Mouse (Mus musculus) stomach, embryonic 14.5 days (tissue): ENCODE measurements around the gene Ube4a. TPM values are rescaled to one million over a fixed set of nuclear protein-coding genes. Genes with fewer than 3 reads are reported as not detected.

ENCODE experiments used
- ATAC-seq: fragments of 200-750 bp; cut with Nextera tagmentation; 2 replicates; pipeline ENCODE4 v1.8.0; 2017; ENCODE audit warnings: low read depth, moderate TSS enrichment; ENCODE audit not compliant: insufficient number of reproducible peaks, insufficient read depth, low FRiP score
- H3K27ac ChIP-seq: fragments of 300-500 bp; sonication (generic); 2 replicates; pipeline ENCODE4 v1.5.1; 2014; ENCODE audit warnings: mild to moderate bottlenecking, low read length, moderate library complexity, mixed read lengths
- H3K27me3 ChIP-seq: fragments of 300-500 bp; sonication (generic); 2 replicates; pipeline ENCODE4 v1.6.1; 2014; ENCODE audit warnings: low read length, control low read depth, mixed read lengths; ENCODE audit not compliant: control insufficient read depth, insufficient read depth
- H3K36me3 ChIP-seq: fragments of 300-500 bp; sonication (generic); 2 replicates; pipeline ENCODE4 v1.6.1; 2014; ENCODE audit warnings: mild to moderate bottlenecking, control low read depth, low read length, moderate library complexity, mixed read lengths; ENCODE audit not compliant: control insufficient read depth, insufficient read depth
- H3K4me1 ChIP-seq: fragments of 300-500 bp; sonication (generic); 2 replicates; pipeline ENCODE4 v1.6.1; 2014; ENCODE audit warnings: low read length, control low read depth, mixed read lengths; ENCODE audit not compliant: control insufficient read depth, insufficient read depth
- H3K4me2 ChIP-seq: fragments of 300-500 bp; sonication (generic); replicated peaks from 2 replicates; pipeline ENCODE4 v1.6.1; 2014; ENCODE audit warnings: low read depth, low read length, control low read depth
- H3K4me3 ChIP-seq: fragments of 300-500 bp; sonication (generic); 2 replicates; pipeline ENCODE4 v1.5.1; 2014; ENCODE audit warnings: low read depth, low read length, control low read depth
- H3K9ac ChIP-seq: fragments of 300-500 bp; sonication (generic); replicated peaks from 2 replicates; pipeline ENCODE4 v1.6.1; 2014; ENCODE audit warnings: low read depth, mild to moderate bottlenecking, control low read depth, low read length, moderate library complexity, mixed read lengths
- H3K9me3 ChIP-seq: fragments of 300-500 bp; sonication (generic); 2 replicates; pipeline ENCODE4 v1.6.1; 2016; ENCODE audit warnings: low read depth, low read length, control low read depth; ENCODE audit not compliant: control insufficient read depth
- WGBS: fragments of 180-500 bp; shearing (Covaris S2); extraction: QIAGEN DNeasy Blood & Tissue Kit; methylation state at CpG from one replicate; pipeline ENCODE4 v1.1.7; 2014; 5-methylcytosine and 5-hydroxymethylcytosine counted together
- polyA plus RNA-seq: library from polyadenylated mRNA; unstranded; fragments of >200 nt; fragmentation: Nextera tagmentation; extraction: Ambion mirVana; gene quantifications from 2 replicates; pipeline ENCODE4 v1.2.1, GENCODE M21; 2014

Ube4a gene
- polyA plus RNA-seq, 1 experiment from 2014 or later, result 32.7 TPM

DNA sequence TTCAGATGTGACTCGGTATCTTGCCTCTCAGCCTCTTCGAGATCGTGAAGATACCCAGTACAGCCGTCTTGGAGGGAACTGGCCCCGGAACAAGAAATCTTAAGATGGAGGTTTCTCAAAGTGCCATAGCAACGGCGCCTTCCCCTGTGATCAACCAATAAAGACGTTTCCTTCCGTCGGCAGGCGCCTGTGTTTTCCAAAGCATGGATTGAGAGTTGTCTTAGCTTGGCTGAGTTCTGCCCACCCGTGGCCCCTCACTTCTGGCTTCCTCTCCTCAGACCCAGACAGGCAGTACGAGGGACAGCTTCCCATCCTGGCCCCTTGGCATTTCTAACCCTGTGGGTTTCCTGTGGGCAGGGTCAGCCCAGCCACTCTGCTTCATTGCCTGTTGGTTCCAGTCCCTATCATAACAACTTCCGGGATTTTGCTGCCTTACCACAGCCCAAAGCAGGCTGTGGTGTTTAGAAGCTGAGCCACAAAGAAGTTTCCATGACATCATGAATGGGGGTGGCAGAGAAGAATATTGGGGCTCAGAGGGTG, 20.9 kb upstream of the Ube4a start:
- no peak overlapping the region for H3K4me3 ChIP-seq
- no peaks in the 10 kb centered on the region for H3K27me3 ChIP-seq
- 65% methylated on average over 14 of the region's 14 CpGs for WGBS
- no peaks in the 10 kb centered on the region for H3K4me1 ChIP-seq
- no peak overlapping the region for H3K27ac ChIP-seq
- H3K9ac ChIP-seq, result no peak overlapping the region
- no peaks in the 10 kb centered on the region for H3K9me3 ChIP-seq
- H3K36me3 ChIP-seq, result no peaks in the 10 kb centered on the region
- ATAC-seq, result no peak
- H3K4me2 ChIP-seq, result 0 out of 2 replicates have a peak overlapping the region, but pooled peaks have one; percentile 3

- 68% methylated on average over 3 of the region's 3 CpGs for WGBS
- Histone ChIP-seq H3K9me3 (no peaks in the 10 kb centered on the region), H3K27ac (no peak overlapping the region), H3K4me2 (no peak overlapping the region), H3K4me1 (no peaks in the 10 kb centered on the region), H3K9ac (no peak overlapping the region), H3K36me3 (no peaks in the 10 kb centered on the region), H3K4me3 (no peak overlapping the region), H3K27me3 (no peaks in the 10 kb centered on the region)
- ATAC-seq, result no peak
These were observed 20.3 kb upstream of the Ube4a start for GRCm38 (mm10) chr9:44985721-44986161.

GRCm38 (mm10) chr9:44983001-44983400, 17.6 kb upstream of the Ube4a start:
- H3K9me3 ChIP-seq, result no peaks in the 10 kb centered on the region
- 81% methylated on average over 2 of the region's 2 CpGs for WGBS
- no peak overlapping the region for H3K4me3 ChIP-seq
- no peak for ATAC-seq
- no peaks in the 10 kb centered on the region for H3K27me3 ChIP-seq
- H3K27ac ChIP-seq, result no peak overlapping the region
- no peaks in the 10 kb centered on the region for H3K36me3 ChIP-seq
- no peaks in the 10 kb centered on the region for H3K4me1 ChIP-seq
- H3K9ac ChIP-seq, result no peak overlapping the region
- no peak overlapping the region for H3K4me2 ChIP-seq

DNA sequence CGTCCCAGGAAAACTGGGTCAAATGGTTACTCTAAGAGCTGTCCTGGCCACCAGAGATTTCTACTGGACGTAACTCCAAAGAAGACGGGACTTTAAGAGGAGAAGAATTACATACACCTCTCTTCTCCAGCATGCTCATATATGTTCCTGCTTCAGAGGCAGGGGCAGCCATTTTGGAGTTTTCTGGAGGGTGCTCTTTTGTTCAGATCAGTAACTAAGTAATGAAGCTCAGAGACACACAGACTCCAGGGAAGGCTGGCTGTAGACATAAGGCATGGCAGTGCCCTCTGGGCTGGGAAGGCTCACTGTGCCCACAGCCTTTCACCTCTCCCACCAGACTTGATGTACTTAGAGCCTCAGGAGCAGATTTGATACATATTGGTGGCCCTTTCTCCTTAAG, 17.1 kb upstream of the Ube4a start:
- no peak overlapping the region for H3K27ac ChIP-seq
- no peaks in the 10 kb centered on the region for H3K36me3 ChIP-seq
- WGBS, result 84% methylated on average over 3 of the region's 3 CpGs
- no peaks in the 10 kb centered on the region for H3K4me1 ChIP-seq
- H3K9ac ChIP-seq, result no peak overlapping the region
- no peaks in the 10 kb centered on the region for H3K27me3 ChIP-seq
- ATAC-seq, result no peak
- H3K9me3 ChIP-seq, result no peaks in the 10 kb centered on the region
- H3K4me3 ChIP-seq, result no peak overlapping the region
- no peak overlapping the region for H3K4me2 ChIP-seq

GRCm38 (mm10) chr9:44982081-44982480, 16.7 kb upstream of the Ube4a start:
- Histone ChIP-seq H3K27me3 (no peaks in the 10 kb centered on the region), H3K9ac (no peak overlapping the region), H3K27ac (no peak overlapping the region), H3K4me3 (no peak overlapping the region), H3K4me1 (no peaks in the 10 kb centered on the region), H3K36me3 (no peaks in the 10 kb centered on the region), H3K4me2 (no peak overlapping the region), H3K9me3 (no peaks in the 10 kb centered on the region)
- no peak for ATAC-seq
- 90% methylated on average over 8 of the region's 8 CpGs for WGBS

DNA sequence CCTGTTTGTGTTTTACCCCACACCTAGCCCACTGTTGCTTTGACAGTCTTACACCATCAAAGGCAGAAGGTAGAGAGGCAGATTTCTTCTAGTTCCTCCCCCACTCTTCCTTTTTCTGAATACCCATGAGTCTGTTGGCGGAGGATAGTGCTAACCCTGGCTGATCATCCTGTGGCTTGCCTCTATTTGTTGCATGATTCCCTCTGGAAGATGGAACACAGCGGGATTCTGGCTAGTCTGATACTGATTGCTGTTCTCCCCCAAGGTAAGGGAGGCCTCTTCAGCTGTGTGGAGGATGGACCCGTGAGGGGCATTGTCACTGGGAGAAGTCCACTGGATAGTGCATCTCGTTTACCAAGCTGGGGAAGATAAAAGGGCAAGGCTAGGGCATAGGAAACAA, 16.3 kb upstream of the Ube4a start, which contains the start of gene Cd3d:
Cd3d (plus strand) TSS at position 111 of the 400 bp plus-strand sequence.
- Histone ChIP-seq H3K36me3 (no peaks in the 10 kb centered on the region), H3K27me3 (no peaks in the 10 kb centered on the region), H3K9me3 (no peaks in the 10 kb centered on the region), H3K4me2 (no peak within 1 kb of the TSS), H3K4me1 (no peaks in the 10 kb centered on the region), H3K9ac (no peak within 1 kb of the TSS), H3K4me3 (no peak within 1 kb of the TSS), H3K27ac (no peak within 1 kb of the TSS)
- WGBS, result 79% methylated on average over 4 of the region's 4 CpGs
- no peak for ATAC-seq

DNA sequence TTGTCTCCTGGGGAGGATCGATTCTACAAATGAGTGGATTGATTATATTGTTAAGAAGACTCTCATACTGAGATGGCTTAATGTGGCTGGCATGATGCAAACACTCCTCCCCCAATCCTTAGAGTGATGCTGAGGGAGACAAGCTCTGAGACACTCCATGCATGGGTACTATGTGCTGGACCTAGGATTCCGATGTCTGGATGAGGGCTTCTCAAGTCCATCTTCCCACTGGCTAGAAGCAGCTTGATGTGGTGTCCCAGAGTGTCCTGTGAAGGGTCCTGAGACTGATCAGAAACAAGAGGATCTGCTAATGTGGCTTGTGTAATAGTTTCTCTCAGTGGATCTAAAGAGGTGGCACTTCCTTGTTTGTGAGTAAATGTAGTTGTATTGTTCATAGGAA, 15.7 kb upstream of the Ube4a start:
- no peak for ATAC-seq
- Histone ChIP-seq H3K4me3 (no peak overlapping the region), H3K9ac (no peak overlapping the region), H3K4me1 (no peaks in the 10 kb centered on the region), H3K27me3 (no peaks in the 10 kb centered on the region), H3K4me2 (no peak overlapping the region), H3K27ac (no peak overlapping the region), H3K9me3 (no peaks in the 10 kb centered on the region), H3K36me3 (no peaks in the 10 kb centered on the region)
- WGBS, result 87% methylated on average over 2 of the region's 2 CpGs

DNA sequence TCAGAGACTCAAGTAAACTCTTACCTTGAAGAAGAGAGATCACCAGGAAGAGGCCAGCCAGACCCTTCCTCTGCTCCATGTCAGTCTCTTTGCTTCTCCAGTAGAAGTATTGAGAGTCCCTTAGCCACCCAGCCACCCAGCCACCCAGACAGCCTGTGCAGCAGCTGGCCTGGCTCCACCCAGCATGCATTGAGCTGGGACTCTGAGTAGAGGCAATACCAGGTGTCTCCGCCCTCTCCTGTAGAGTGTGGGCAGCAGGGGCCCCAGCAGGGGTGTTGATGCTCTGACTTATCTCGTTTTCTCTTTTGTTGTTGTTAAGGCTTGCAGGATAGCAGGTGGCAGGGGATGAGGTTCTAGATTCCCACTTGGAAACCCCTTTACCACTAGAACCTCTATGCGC, 14.8 kb upstream of the Ube4a start, which contains the start of gene Cd3g:
Cd3g (minus strand) TSS at position 190 of the 400 bp plus-strand sequence.
- Histone ChIP-seq H3K4me3 (no peak within 1 kb of the TSS), H3K4me2 (no peak within 1 kb of the TSS), H3K9me3 (no peaks in the 10 kb centered on the region), H3K4me1 (no peaks in the 10 kb centered on the region), H3K9ac (no peak within 1 kb of the TSS), H3K27me3 (no peaks in the 10 kb centered on the region), H3K36me3 (no peaks in the 10 kb centered on the region), H3K27ac (no peak within 1 kb of the TSS)
- no peak for ATAC-seq
- WGBS, result 68% methylated on average over 3 of the region's 3 CpGs

GRCm38 (mm10) chr9:44979806-44980205, 14.4 kb upstream of the Ube4a start:
- Histone ChIP-seq H3K36me3 (no peaks in the 10 kb centered on the region), H3K27me3 (no peaks in the 10 kb centered on the region), H3K4me1 (no peaks in the 10 kb centered on the region), H3K4me2 (no peak overlapping the region), H3K27ac (no peak overlapping the region), H3K9ac (no peak overlapping the region), H3K9me3 (no peaks in the 10 kb centered on the region), H3K4me3 (no peak overlapping the region)
- 77% methylated on average over 7 of the region's 7 CpGs for WGBS
- no peak for ATAC-seq
